In genomic region chr19:57363538-57363937, GRCm38 (mm10) we compare ENCODE assay signal across 10 mouse cellular contexts. TPM values are rescaled to one million over a fixed set of nuclear protein-coding genes. Genes with fewer than 3 reads are reported as not detected.
A peak's percentile ranks its signal among the peaks of the same experiment; 100 is the strongest.
DNase-seq lines count a peak whose midpoint lies in the region; ATAC-seq and TF ChIP-seq lines count a peak whose summit lies in the region.
"Had no signal": no experiment of that assay in that cellular context is flagged by ENCODE, and none has a peak within 500 bp of the region (broad histone marks: within the 10 kb centered on the region; RNA-seq: fewer than 3 reads in every experiment).

No protein-coding gene starts in this region.

- no peak for TF ChIP-seq CTCF in hindbrain, postnatal 0 days (IDR thresholded peaks at IDR 0.05; ENCODE audit: low read depth)

- H3K27me3 ChIP-seq in heart, embryonic 16.5 days (ENCODE audit: control insufficient read depth, insufficient read depth, low read length) = no peaks in the 10 kb centered on the region
- no peaks in the 10 kb centered on the region for H3K27me3 ChIP-seq in embryonic facial prominence, embryonic 10.5 days (replicated peaks; ENCODE audit: low read depth, poor library complexity, severe bottlenecking)
- no peaks in the 10 kb centered on the region for H3K27me3 ChIP-seq in hindbrain, postnatal 0 days (ENCODE audit: insufficient read depth, low read length)
- H3K27me3 ChIP-seq in midbrain, embryonic 14.5 days (ENCODE audit: control insufficient read depth, insufficient read depth, low read length) = no peaks in the 10 kb centered on the region

- DNase-seq in heart, adult 11 months = no peak
- DNase-seq in embryonic facial prominence, embryonic 10.5 days (ENCODE audit: low spot score) = no peak
- no peak for DNase-seq in hindbrain, postnatal 0 days (ENCODE audit: low spot score)
- DNase-seq in midbrain, embryonic 14.5 days = no peak
- DNase-seq in left cerebral cortex, adult 9 months (ENCODE audit: low spot score in 2 of 2) = no peak
- DNase-seq in frontal cortex, postnatal 14 days (ENCODE audit: low spot score in 2 of 2) = no peak
- no peak for DNase-seq in embryo, embryonic 10 days (ENCODE audit: low spot score)
- DNase-seq: lung, adult 18-20 months; retina, postnatal 1 day had no signal

- peak overlapping the region; percentile 26; the same call in 1 of the 2 replicates for H3K4me3 ChIP-seq in heart, embryonic 16.5 days (ENCODE audit: low read length)
- H3K4me3 ChIP-seq in embryonic facial prominence, embryonic 10.5 days = peak overlapping the region; percentile 98
- 0 out of 2 replicates have a peak overlapping the region, but pooled peaks have one; percentile 11 for H3K4me3 ChIP-seq in hindbrain, postnatal 0 days (ENCODE audit: low read length)
- no peak overlapping the region for H3K4me3 ChIP-seq in midbrain, embryonic 14.5 days (replicated peaks; ENCODE audit: low read depth, low read length)

- H3K9ac ChIP-seq in heart, embryonic 16.5 days (ENCODE audit: low read length) = peak overlapping the region; percentile 47; the same call in 1 of the 2 replicates
- 0 out of 2 replicates have a peak overlapping the region, but pooled peaks have one; percentile 21 for H3K9ac ChIP-seq in hindbrain, postnatal 0 days (replicated peaks; ENCODE audit: low read length)
- no peak overlapping the region for H3K9ac ChIP-seq in midbrain, embryonic 14.5 days (replicated peaks; ENCODE audit: low read length)

- no peaks in the 10 kb centered on the region for H3K9me3 ChIP-seq in heart, embryonic 16.5 days (replicated peaks; ENCODE audit: control insufficient read depth, low read length)
- no peaks in the 10 kb centered on the region for H3K9me3 ChIP-seq in embryonic facial prominence, embryonic 10.5 days
- no peaks in the 10 kb centered on the region for H3K9me3 ChIP-seq in hindbrain, postnatal 0 days (ENCODE audit: low read length)
- no peaks in the 10 kb centered on the region for H3K9me3 ChIP-seq in midbrain, embryonic 14.5 days (ENCODE audit: control insufficient read depth, low read length)

- no peaks in the 10 kb centered on the region for H3K36me3 ChIP-seq in heart, embryonic 16.5 days (ENCODE audit: control insufficient read depth, insufficient read depth)
- peaks cover 8% of the 10 kb centered on the region for H3K36me3 ChIP-seq in embryonic facial prominence, embryonic 10.5 days (replicated peaks)
- H3K36me3 ChIP-seq in hindbrain, postnatal 0 days (ENCODE audit: insufficient read depth, low read length) = no peaks in the 10 kb centered on the region
- no peaks in the 10 kb centered on the region for H3K36me3 ChIP-seq in midbrain, embryonic 14.5 days (ENCODE audit: control insufficient read depth, insufficient read depth, low read length)

- peak overlapping the region; percentile 76 for H3K4me2 ChIP-seq in heart, embryonic 16.5 days (ENCODE audit: low read depth, low read length)
- H3K4me2 ChIP-seq in hindbrain, postnatal 0 days (ENCODE audit: low read depth, low read length) = peak overlapping the region; percentile 64
- H3K4me2 ChIP-seq in midbrain, embryonic 14.5 days (ENCODE audit: low read length) = peak overlapping the region; percentile 70

- H3K27ac ChIP-seq in heart, embryonic 16.5 days (ENCODE audit: low read length) = peak overlapping the region; percentile 69
- H3K27ac ChIP-seq in embryonic facial prominence, embryonic 10.5 days (replicated peaks) = 0 out of 2 replicates have a peak overlapping the region, but pooled peaks have one; percentile 1
- H3K27ac ChIP-seq in hindbrain, postnatal 0 days = no peak overlapping the region
- no peak overlapping the region for H3K27ac ChIP-seq in midbrain, embryonic 14.5 days (replicated peaks; ENCODE audit: low read depth, low read length)

- H3K4me1 ChIP-seq in heart, embryonic 16.5 days (ENCODE audit: control insufficient read depth, insufficient read depth, low read length) = peaks cover 74% of the 10 kb centered on the region
- H3K4me1 ChIP-seq in embryonic facial prominence, embryonic 10.5 days = peaks cover 78% of the 10 kb centered on the region
- H3K4me1 ChIP-seq in hindbrain, postnatal 0 days (ENCODE audit: insufficient read depth, low read length) = peaks cover 34% of the 10 kb centered on the region
- peaks cover 44% of the 10 kb centered on the region for H3K4me1 ChIP-seq in midbrain, embryonic 14.5 days (ENCODE audit: control insufficient read depth, insufficient read depth, low read length)

- no peak for ATAC-seq in heart, embryonic 16.5 days (replicated peaks; ENCODE audit: extremely low read depth, insufficient read depth, low FRiP score)
- ATAC-seq in hindbrain, postnatal 0 days = no peak
- ATAC-seq in midbrain, embryonic 14.5 days (ENCODE audit: low FRiP score, low TSS enrichment) = no peak

- WGBS in heart, embryonic 16.5 days = 85% methylated on average over 7 of the region's 7 CpGs
- 92% methylated on average over 7 of the region's 7 CpGs for WGBS in embryonic facial prominence, embryonic 10.5 days
- 86% methylated on average over 7 of the region's 7 CpGs for WGBS in hindbrain, postnatal 0 days
- 93% methylated on average over 7 of the region's 7 CpGs for WGBS in midbrain, embryonic 14.5 days

RNA-seq across cellular contexts. Expression of gene Fam160b1, which starts 3.1 kb away (rescaled TPM):
- polyA plus RNA-seq in heart, embryonic 16.5 days (2015; fragmentation: Nextera tagmentation; extraction: Ambion mirVana) = 10.0 and 10.8 TPM in 2 replicates
- 12.6 and 13.1 TPM in 2 replicates for polyA plus RNA-seq in embryonic facial prominence, embryonic 10.5 days (2016; fragmentation: Nextera tagmentation; extraction: Ambion mirVana)
- 18.2 and 19.7 TPM in 2 replicates for total RNA-seq in hindbrain, postnatal 0 days (2014; rRNA removed)
- polyA plus RNA-seq in hindbrain, postnatal 0 days (2015; fragmentation: Nextera tagmentation; extraction: Ambion mirVana) = 10.9 and 11.2 TPM in 2 replicates
- 16.2 and 18.6 TPM in 2 replicates for polyA plus RNA-seq in midbrain, embryonic 14.5 days (2014; fragmentation: Nextera tagmentation; extraction: Ambion mirVana)

RNA-seq across cellular contexts. Expression of gene Ablim1, which starts 48.8 kb away (rescaled TPM):
- 72.6 and 76.3 TPM in 2 replicates for polyA plus RNA-seq in heart, embryonic 16.5 days (2015; fragmentation: Nextera tagmentation; extraction: Ambion mirVana)
- 17.7 and 22.4 TPM in 2 replicates for polyA plus RNA-seq in embryonic facial prominence, embryonic 10.5 days (2016; fragmentation: Nextera tagmentation; extraction: Ambion mirVana)
- 71.7 and 110 TPM in 2 replicates for total RNA-seq in hindbrain, postnatal 0 days (2014; rRNA removed)
- polyA plus RNA-seq in hindbrain, postnatal 0 days (2015; fragmentation: Nextera tagmentation; extraction: Ambion mirVana) = 43.0 and 44.7 TPM in 2 replicates
- polyA plus RNA-seq in midbrain, embryonic 14.5 days (2014; fragmentation: Nextera tagmentation; extraction: Ambion mirVana) = 44.4 and 52.8 TPM in 2 replicates

Comparison
In these comparisons a context has a peak if more than half of its experiments do, and no peak if none do; other contexts are left out.
1. H3K27ac ChIP-seq: peak in heart, embryonic 16.5 days (single experiment) and embryonic facial prominence, embryonic 10.5 days (single experiment); none in hindbrain, postnatal 0 days (single experiment) and midbrain, embryonic 14.5 days (single experiment).
2. Peak in every context shown above with its lines, with median percentiles within 50 percentile points of each other: H3K4me2 ChIP-seq.